Mouse (Mus musculus) lung, embryonic 15.5 days (tissue): ENCODE data around the gene Lrrc28. TPM values are rescaled to one million over a fixed set of nuclear protein-coding genes. Genes with fewer than 3 reads are reported as not detected.
"Not testable (repeated sequence)": the region's sequence is repeated elsewhere in the genome, so short reads cannot be mapped to it uniquely, and the experiment has no call there.

Experiments
- ATAC-seq: fragments of 200-750 bp; cut with Nextera tagmentation; 2 replicates; pipeline ENCODE4 v1.8.0; 2017; ENCODE audit warnings: moderate number of reproducible peaks, borderline replicate concordance; ENCODE audit not compliant: low FRiP score, low TSS enrichment; ENCODE audit errors: extremely low read depth
- H3K27ac ChIP-seq: fragments of 300-500 bp; sonication (generic); 2 replicates; pipeline ENCODE4 v1.5.1; 2015; ENCODE audit warnings: moderate library complexity, mild to moderate bottlenecking, inconsistent platforms
- H3K27me3 ChIP-seq: fragments of 300-500 bp; sonication (generic); 2 replicates; pipeline ENCODE4 v1.6.1; 2015; ENCODE audit warnings: inconsistent platforms
- H3K36me3 ChIP-seq: fragments of 300-500 bp; sonication (generic); 2 replicates; pipeline ENCODE4 v1.6.1; 2015; ENCODE audit warnings: inconsistent platforms
- H3K4me1 ChIP-seq: fragments of 300-500 bp; sonication (generic); 2 replicates; pipeline ENCODE4 v1.6.1; 2015; ENCODE audit warnings: inconsistent platforms
- H3K4me2 ChIP-seq: fragments of 300-500 bp; sonication (generic); 2 replicates; pipeline ENCODE4 v1.6.1; 2015; ENCODE audit warnings: inconsistent platforms, mild to moderate bottlenecking, moderate library complexity
- H3K4me3 ChIP-seq: fragments of 300-500 bp; sonication (generic); 2 replicates; pipeline ENCODE4 v1.5.1; 2015; ENCODE audit warnings: mild to moderate bottlenecking, inconsistent platforms
- H3K9ac ChIP-seq: fragments of 300-500 bp; sonication (generic); 2 replicates; pipeline ENCODE4 v1.6.1; 2015; ENCODE audit warnings: inconsistent platforms
- H3K9me3 ChIP-seq: fragments of 300-500 bp; sonication (generic); 2 replicates; pipeline ENCODE4 v1.6.1; 2016; ENCODE audit warnings: inconsistent platforms
- WGBS: fragments of 180-500 bp; shearing (Covaris S2); methylation state at CpG from one replicate; pipeline ENCODE4 v1.1.7; 2015; 5-methylcytosine and 5-hydroxymethylcytosine counted together
- polyA plus RNA-seq: library from polyadenylated mRNA; unstranded; fragments of >200 nt; fragmentation: Nextera tagmentation; extraction: Ambion mirVana; gene quantifications from 2 replicates; pipeline ENCODE4 v1.2.1, GENCODE M21; 2015

The Lrrc28 gene
- polyA plus RNA-seq, 1 experiment from 2014 or later, result 14.5 TPM

DNA sequence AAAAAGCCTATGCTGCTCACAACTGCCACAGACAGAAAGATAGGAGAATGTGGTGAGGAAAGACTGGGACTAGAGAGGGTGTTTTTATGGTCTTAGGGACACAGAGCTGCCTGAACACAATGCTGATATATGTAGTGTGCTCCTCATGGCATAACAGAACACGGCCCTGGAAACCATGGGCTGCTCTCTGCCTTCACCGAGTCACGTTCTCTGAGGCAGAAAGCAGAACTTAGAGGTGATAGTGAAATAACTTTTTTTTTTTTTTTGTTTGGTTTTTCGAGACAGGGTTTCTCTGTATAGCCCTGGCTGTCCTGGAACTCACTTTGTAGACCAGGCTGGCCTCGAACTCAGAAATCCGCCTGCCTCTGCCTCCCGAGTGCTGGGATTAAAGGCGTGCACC, 121.0 kb downstream of the Lrrc28 start:
- not testable (repeated sequence) for H3K9ac ChIP-seq, ATAC-seq, H3K4me3 ChIP-seq, H3K4me2 ChIP-seq, H3K27ac ChIP-seq, H3K27me3 ChIP-seq, H3K9me3 ChIP-seq, H3K36me3 ChIP-seq
- WGBS, result 84% methylated on average over 8 of the region's 8 CpGs
- peaks cover 15% of the 10 kb centered on the region for H3K4me1 ChIP-seq

- no peaks in the 10 kb centered on the region for H3K36me3 ChIP-seq
- no peak overlapping the region for H3K4me2 ChIP-seq
- H3K27me3 ChIP-seq, result no peaks in the 10 kb centered on the region
- peaks cover 9% of the 10 kb centered on the region for H3K4me1 ChIP-seq
- no peaks in the 10 kb centered on the region for H3K9me3 ChIP-seq
- WGBS, result 86% methylated on average over 7 of the region's 7 CpGs
- ATAC-seq, result no peak
- H3K27ac ChIP-seq, result no peak overlapping the region
- H3K9ac ChIP-seq, result no peak overlapping the region
- H3K4me3 ChIP-seq, result no peak overlapping the region
Observed at GRCm38 (mm10) chr7:67523400-67523799, 121.7 kb downstream of the Lrrc28 start.

GRCm38 (mm10) chr7:67521731-67522130, 123.3 kb downstream of the Lrrc28 start:
- not testable (repeated sequence) for H3K27me3 ChIP-seq, H3K27ac ChIP-seq, ATAC-seq, H3K4me3 ChIP-seq, H3K9ac ChIP-seq, H3K4me1 ChIP-seq, H3K9me3 ChIP-seq, H3K4me2 ChIP-seq, H3K36me3 ChIP-seq
- 86% methylated on average over 5 of the region's 5 CpGs for WGBS

- no peak overlapping the region for H3K27ac ChIP-seq
- no peaks in the 10 kb centered on the region for H3K27me3 ChIP-seq
- H3K4me2 ChIP-seq, result no peak overlapping the region
- H3K36me3 ChIP-seq, result no peaks in the 10 kb centered on the region
- H3K9ac ChIP-seq, result no peak overlapping the region
- H3K4me3 ChIP-seq, result no peak overlapping the region
- 79% methylated on average over 4 of the region's 4 CpGs for WGBS
- H3K4me1 ChIP-seq, result 0 out of 2 replicates have a peak, but pooled peaks cover 1% of the 10 kb centered on the region
- no peaks in the 10 kb centered on the region for H3K9me3 ChIP-seq
- no peak for ATAC-seq
Observed at GRCm38 (mm10) chr7:67520959-67521358, 124.1 kb downstream of the Lrrc28 start.

DNA sequence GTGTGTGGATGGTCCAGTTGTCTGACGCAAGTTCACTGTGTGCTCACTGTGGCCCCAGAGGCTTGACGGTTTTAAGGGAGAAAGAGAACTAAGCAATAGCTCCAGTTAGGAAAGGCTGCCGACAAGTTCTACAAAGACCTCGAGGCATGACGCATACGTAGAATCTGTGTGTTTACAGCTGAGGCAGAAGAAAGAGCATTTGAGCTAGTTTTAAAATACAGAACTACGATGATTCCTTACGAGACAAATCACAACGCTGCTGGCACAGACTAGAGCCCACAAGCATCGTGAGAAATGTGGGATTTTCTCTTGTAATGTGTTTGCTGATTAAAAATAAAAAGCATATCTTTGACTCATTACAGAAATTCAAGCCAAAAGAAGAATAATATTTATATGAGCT, 125.1 kb downstream of the Lrrc28 start:
- Histone ChIP-seq H3K9me3 (no peaks in the 10 kb centered on the region), H3K36me3 (no peaks in the 10 kb centered on the region), H3K9ac (no peak overlapping the region), H3K4me2 (no peak overlapping the region), H3K27me3 (no peaks in the 10 kb centered on the region), H3K27ac (no peak overlapping the region), H3K4me3 (no peak overlapping the region), H3K4me1 (peaks cover 2% of the 10 kb centered on the region)
- WGBS, result 81% methylated on average over 10 of the region's 10 CpGs
- no peak for ATAC-seq

DNA sequence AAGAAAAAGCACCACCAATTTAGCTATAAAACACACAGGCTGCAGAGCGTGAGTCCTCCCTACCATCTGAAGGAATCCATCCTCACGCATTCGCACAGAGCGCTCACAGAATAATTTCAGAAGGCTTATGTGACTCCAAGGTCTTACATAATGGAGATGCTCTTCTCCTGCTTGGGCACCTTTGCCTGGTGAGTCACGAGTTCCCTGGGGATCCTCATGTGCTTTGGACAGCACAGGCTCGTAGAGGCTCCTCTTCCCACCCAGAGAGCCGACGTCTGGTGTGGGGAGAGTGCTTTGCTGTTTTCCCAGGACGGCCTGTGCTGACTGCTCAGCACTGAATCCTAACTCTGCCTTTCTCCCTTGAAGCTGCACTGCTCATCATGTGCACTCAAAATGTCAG, 129.4 kb downstream of the Lrrc28 start:
- WGBS, result 88% methylated on average over 9 of the region's 9 CpGs
- no peak overlapping the region for H3K4me3 ChIP-seq
- ATAC-seq, result no peak

DNA sequence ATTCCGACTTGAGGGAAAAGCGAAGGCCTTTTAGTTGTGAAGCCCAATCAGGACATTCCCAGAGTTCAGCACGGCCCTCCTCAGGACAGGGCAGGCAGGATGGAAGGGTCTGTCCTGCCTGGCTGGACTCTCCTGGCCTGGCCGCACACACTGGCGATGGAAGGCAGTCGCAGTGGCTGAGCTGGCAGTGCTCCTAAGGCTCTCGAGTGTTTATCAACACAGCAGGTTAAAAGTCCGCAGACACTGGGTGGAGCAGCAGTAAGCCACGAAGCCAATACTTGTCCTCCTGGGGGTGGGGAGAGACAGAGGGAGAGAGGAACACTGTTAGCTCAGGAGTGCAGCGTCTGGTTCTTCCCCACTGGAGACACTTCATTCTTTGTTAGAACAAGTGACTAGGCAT, 130.2 kb downstream of the Lrrc28 start:
- WGBS, result 31% methylated on average over 10 of the region's 10 CpGs
- Histone ChIP-seq H3K4me3 (no peak overlapping the region), H3K27me3 (no peaks in the 10 kb centered on the region), H3K4me1 (peaks cover 8% of the 10 kb centered on the region), H3K9ac (no peak overlapping the region), H3K36me3 (no peaks in the 10 kb centered on the region), H3K4me2 (no peak overlapping the region), H3K27ac (no peak overlapping the region), H3K9me3 (no peaks in the 10 kb centered on the region)
- 0 out of 2 replicates have a peak, but pooled peaks have one; percentile 35 for ATAC-seq

More for the DNA sequence above, 129.4 kb downstream of the Lrrc28 start:
- no peaks in the 10 kb centered on the region for H3K9me3 ChIP-seq
- no peak overlapping the region for H3K9ac ChIP-seq
- H3K27me3 ChIP-seq, result no peaks in the 10 kb centered on the region
- no peak overlapping the region for H3K27ac ChIP-seq
- no peak overlapping the region for H3K4me2 ChIP-seq
- H3K4me1 ChIP-seq, result peaks cover 8% of the 10 kb centered on the region
- no peaks in the 10 kb centered on the region for H3K36me3 ChIP-seq

DNA sequence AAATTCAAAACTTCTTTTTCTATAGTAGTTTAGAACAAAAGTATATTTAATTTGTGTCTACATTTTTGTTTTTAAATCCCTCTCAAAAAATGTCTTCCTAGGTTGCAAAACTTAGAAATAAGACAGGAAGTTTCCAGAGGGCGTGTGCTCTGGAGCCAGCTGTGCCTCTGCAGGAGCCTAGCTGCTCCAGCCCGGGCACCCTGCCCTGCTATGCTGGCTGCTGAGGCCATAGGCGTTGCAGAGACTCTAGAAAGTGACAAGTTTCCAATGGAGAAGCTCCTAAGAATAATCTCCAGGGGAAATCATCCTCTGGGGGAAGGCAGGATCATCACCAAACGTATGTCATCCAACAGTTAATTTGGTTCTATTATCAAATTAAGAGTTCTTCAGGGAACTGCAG, 130.7 kb downstream of the Lrrc28 start:
- peaks cover 8% of the 10 kb centered on the region for H3K4me1 ChIP-seq
- H3K9me3 ChIP-seq, result no peaks in the 10 kb centered on the region
- no peaks in the 10 kb centered on the region for H3K36me3 ChIP-seq
- no peak overlapping the region for H3K27ac ChIP-seq
- ATAC-seq, result no peak
- no peaks in the 10 kb centered on the region for H3K27me3 ChIP-seq
- H3K4me2 ChIP-seq, result no peak overlapping the region
- WGBS, result 50% methylated on average over 4 of the region's 4 CpGs
- no peak overlapping the region for H3K4me3 ChIP-seq
- H3K9ac ChIP-seq, result no peak overlapping the region

DNA sequence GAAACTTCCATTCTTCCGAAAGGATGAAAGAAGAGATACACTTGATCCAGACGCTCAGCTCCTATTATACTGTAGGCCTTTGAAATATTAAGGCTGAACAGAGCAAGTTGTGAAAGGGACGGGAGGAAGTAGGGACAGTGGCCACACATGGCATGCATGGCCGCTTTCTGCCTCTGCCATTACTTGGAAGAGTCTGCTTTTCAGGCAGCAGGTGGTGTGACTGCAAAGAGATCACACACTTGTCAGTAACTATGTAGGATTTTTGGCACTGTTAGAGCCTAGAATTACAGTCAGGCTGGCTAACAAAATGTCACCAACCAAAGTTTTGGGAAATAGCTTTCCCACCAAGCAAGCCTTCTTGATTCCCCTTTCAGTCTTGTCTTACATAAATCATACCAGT, 131.4 kb downstream of the Lrrc28 start:
- Histone ChIP-seq H3K4me3 (no peak overlapping the region), H3K27me3 (no peaks in the 10 kb centered on the region), H3K9me3 (no peaks in the 10 kb centered on the region), H3K9ac (no peak overlapping the region), H3K36me3 (no peaks in the 10 kb centered on the region), H3K27ac (no peak overlapping the region), H3K4me1 (peaks cover 8% of the 10 kb centered on the region), H3K4me2 (no peak overlapping the region)
- WGBS, result 82% methylated on average over 4 of the region's 4 CpGs
- no peak for ATAC-seq

GRCm38 (mm10) chr7:67511606-67512005, 133.5 kb downstream of the Lrrc28 start:
- Histone ChIP-seq H3K27ac (no peak overlapping the region), H3K4me3 (no peak overlapping the region), H3K9me3 (no peaks in the 10 kb centered on the region), H3K27me3 (no peaks in the 10 kb centered on the region), H3K9ac (no peak overlapping the region), H3K4me1 (peaks cover 8% of the 10 kb centered on the region), H3K4me2 (no peak overlapping the region), H3K36me3 (no peaks in the 10 kb centered on the region)
- 80% methylated on average over 7 of the region's 7 CpGs for WGBS
- ATAC-seq, result no peak

- H3K4me3 ChIP-seq, result no peak overlapping the region
- 0 out of 2 replicates have a peak, but pooled peaks cover 2% of the 10 kb centered on the region for H3K4me1 ChIP-seq
- WGBS, result 49% methylated on average over 7 of the region's 7 CpGs
- H3K9ac ChIP-seq, result no peak overlapping the region
- no peaks in the 10 kb centered on the region for H3K9me3 ChIP-seq
- no peaks in the 10 kb centered on the region for H3K36me3 ChIP-seq
- ATAC-seq, result no peak
- no peaks in the 10 kb centered on the region for H3K27me3 ChIP-seq
- H3K27ac ChIP-seq, result no peak overlapping the region
- H3K4me2 ChIP-seq, result no peak overlapping the region
Observed at GRCm38 (mm10) chr7:67503281-67504010, 141.6 kb downstream of the Lrrc28 start.

GRCm38 (mm10) chr7:67502631-67503030, 142.4 kb downstream of the Lrrc28 start:
- WGBS, result 61% methylated on average over 4 of the region's 4 CpGs
- Histone ChIP-seq H3K4me2 (no peak overlapping the region), H3K9me3 (no peaks in the 10 kb centered on the region), H3K4me3 (no peak overlapping the region), H3K27ac (no peak overlapping the region), H3K27me3 (no peaks in the 10 kb centered on the region), H3K36me3 (no peaks in the 10 kb centered on the region), H3K4me1 (0 out of 2 replicates have a peak, but pooled peaks cover 2% of the 10 kb centered on the region), H3K9ac (no peak overlapping the region)
- no peak for ATAC-seq
